ENCODE assay signal across 8 mouse cellular contexts in the genomic region with DNA sequence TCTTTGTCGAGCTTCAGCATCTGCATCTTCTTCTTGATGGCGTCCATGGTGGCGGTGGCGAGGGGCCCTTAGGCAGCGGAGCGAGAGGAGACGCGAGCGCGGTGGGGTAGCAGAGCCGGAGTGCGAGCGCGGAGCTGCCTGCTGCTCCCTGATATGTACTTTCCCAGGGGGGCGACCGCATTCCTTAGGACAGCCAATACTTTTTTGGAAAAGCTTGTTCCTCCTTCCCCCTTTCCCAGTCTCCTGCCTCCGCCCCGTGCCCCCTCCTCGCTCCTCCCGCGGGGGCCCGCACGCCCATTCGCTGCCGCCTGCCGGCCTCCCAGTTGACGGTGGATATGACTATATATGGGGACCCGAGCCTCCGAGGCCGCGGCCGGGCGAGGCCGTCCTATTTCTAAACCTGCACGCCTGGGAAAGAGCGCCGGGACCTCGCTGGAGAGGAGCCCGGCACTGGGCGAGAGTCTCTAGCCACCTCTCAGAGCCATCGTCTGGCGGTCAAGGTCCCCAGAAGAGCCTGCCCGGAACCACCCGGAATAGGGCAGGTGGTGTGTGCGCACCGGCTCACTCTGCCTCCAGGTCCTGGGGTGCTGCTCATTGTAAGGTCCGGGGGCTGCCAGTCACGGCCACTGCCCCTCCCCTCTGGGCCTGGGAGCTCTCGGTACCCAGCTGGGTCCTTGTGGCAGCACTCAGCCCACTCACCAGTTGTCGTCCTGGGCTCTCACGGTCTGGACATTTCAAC. TPM values are rescaled to one million over a fixed set of nuclear protein-coding genes. Genes with fewer than 3 reads are reported as not detected.
DNase-seq lines count a peak whose midpoint lies in the region; ATAC-seq and TF ChIP-seq lines count a peak whose summit lies in the region.

A gene (minus strand): TSS at position 321 of the 739 bp plus-strand sequence.

- peaks cover 27% of the 10 kb centered on the region for H3K4me1 ChIP-seq in forebrain, embryonic 16.5 days (replicated peaks; ENCODE audit: control insufficient read depth, insufficient read depth, low read length)
- H3K4me1 ChIP-seq in lung, embryonic 14.5 days (ENCODE audit: insufficient read depth) = peaks cover 21% of the 10 kb centered on the region

- TF ChIP-seq CTCF in lung, embryonic 14.5 days (IDR thresholded peaks at IDR 0.05; ENCODE audit: low read depth) = peak; percentile 23; the same call in 1 of the 2 replicates

- H3K36me3 ChIP-seq in forebrain, embryonic 16.5 days (ENCODE audit: control insufficient read depth, insufficient read depth) = no peaks in the 10 kb centered on the region
- H3K36me3 ChIP-seq in lung, embryonic 14.5 days (ENCODE audit: insufficient read depth) = peaks cover 11% of the 10 kb centered on the region; the same call in 1 of the 2 replicates

- DNase-seq in MN1 (ENCODE audit: low spot score) = peak; percentile 71
- DNase-seq in cerebellum, adult 18-20 months = peak; percentile 64 to 65
- peak; percentile 79 to 84 for DNase-seq in heart, postnatal 36 days
- DNase-seq in layer of hippocampus, adult 18-20 months (ENCODE audit: low spot score in 2 of 2) = peak; percentile 64 to 67
- peak; percentile 93 for DNase-seq in lung, embryonic 14.5 days
- peak; percentile 70 for DNase-seq in urinary bladder, postnatal 25 days (ENCODE audit: low spot score)

- under 1% methylated on average over 45 of the region's 51 CpGs for WGBS in forebrain, embryonic 16.5 days
- 1% methylated on average over 51 of the region's 51 CpGs for WGBS in lung, embryonic 14.5 days

- H3K9ac ChIP-seq in forebrain, embryonic 16.5 days (replicated peaks; ENCODE audit: low read depth, low read length) = peak within 1 kb of the TSS; percentile 64
- H3K9ac ChIP-seq in lung, embryonic 14.5 days = peak within 1 kb of the TSS; percentile 83

- H3K4me2 ChIP-seq in forebrain, embryonic 16.5 days (ENCODE audit: low read length) = peak within 1 kb of the TSS; percentile 94
- H3K4me2 ChIP-seq in lung, embryonic 14.5 days = peak within 1 kb of the TSS; percentile 98

- H3K9me3 ChIP-seq in forebrain, embryonic 16.5 days (ENCODE audit: control insufficient read depth, low read length) = no peaks in the 10 kb centered on the region
- H3K9me3 ChIP-seq in lung, embryonic 14.5 days (ENCODE audit: low read depth, low read length) = no peaks in the 10 kb centered on the region

- intact Hi-C loops in heart, postnatal 36 days (cut with DNase I) = loop anchor here (2.0 to 10.0 kb wide), 5 partner anchors 108 to 404 kb away; a partner anchor contains a TSS

- H3K27me3 ChIP-seq in forebrain, embryonic 16.5 days (replicated peaks; ENCODE audit: control insufficient read depth, insufficient read depth, low read length) = peaks cover 27% of the 10 kb centered on the region
- H3K27me3 ChIP-seq in lung, embryonic 14.5 days (ENCODE audit: insufficient read depth, low read length) = no peaks in the 10 kb centered on the region

- ATAC-seq in forebrain, embryonic 16.5 days = peak; percentile 24
- peak; percentile 86 for ATAC-seq in lung, embryonic 14.5 days (ENCODE audit: insufficient read depth)
- ATAC-seq in neutrophil, adult 5-6 weeks (ENCODE audit: extremely low read depth, insufficient number of reproducible peaks, low FRiP score, poor library complexity, severe bottlenecking) = 0 out of 2 replicates have a peak, but pooled peaks have one; percentile 7

- H3K27ac ChIP-seq in forebrain, embryonic 16.5 days (ENCODE audit: low read length) = no peak within 1 kb of the TSS
- H3K27ac ChIP-seq in lung, embryonic 14.5 days (ENCODE audit: low read depth) = peak within 1 kb of the TSS; percentile 79

- H3K4me3 ChIP-seq in forebrain, embryonic 16.5 days (replicated peaks; ENCODE audit: low read length) = peak within 1 kb of the TSS; percentile 54
- peak within 1 kb of the TSS; percentile 56 for H3K4me3 ChIP-seq in lung, embryonic 14.5 days (ENCODE audit: low read depth, low read length)

RNA-seq across cellular contexts. Expression of the gene that starts here (rescaled TPM):
- 120 and 127 TPM in 2 replicates for polyA plus RNA-seq in forebrain, embryonic 16.5 days (2015; fragmentation: Nextera tagmentation; extraction: Ambion mirVana)
- total RNA-seq in heart, postnatal 36 days (2021) = over 10,000 TPM; 11,452 to 11,878 TPM
- 100 to 1,000 TPM; 194 to 199 TPM for total RNA-seq in layer of hippocampus, adult 18-20 months (2021)
- 635 and 725 TPM in 2 replicates for polyA plus RNA-seq in lung, embryonic 14.5 days (2014; fragmentation: Nextera tagmentation; extraction: Ambion mirVana)
- 73.5 and 78.7 TPM in 2 replicates for total RNA-seq in neutrophil, adult 5-6 weeks (2017)

Comparison
In these comparisons a context has a peak if more than half of its experiments do, and no peak if none do; other contexts are left out.
1. RNA of the gene that starts here (total RNA-seq): 11,452 to 11,878 TPM in heart, postnatal 36 days; 194 to 199 TPM in layer of hippocampus, adult 18-20 months and 73.5 to 78.7 TPM in neutrophil, adult 5-6 weeks; every median in the first group is over 10 times any median in the second.
2. ATAC-seq: peak in every context shown above with its lines; median percentile 86 in lung, embryonic 14.5 days; 24 in forebrain, embryonic 16.5 days; 7 in neutrophil, adult 5-6 weeks.
3. Peak in every context shown above with its lines, with median percentiles within 50 percentile points of each other: DNase-seq.